Mouse (Mus musculus) urinary bladder, adult 18-20 months (tissue): ENCODE measurements around the gene Iqck.

Source experiments
- DNase-seq, 2 experiments: peaks; one replicate each; pipeline ENCODE4 v3.0.0; 2022; ENCODE audit warnings: low spot score in 2 of 2, mixed read lengths in 2 of 2

Gene Iqck

GRCm38 (mm10) chr7:118850676-118851290, 4.8 kb upstream of the Iqck start:
- DNase-seq, result peak in 1 of 2 experiments; percentile 34

GRCm38 (mm10) chr7:118851571-118851970, 4.0 kb upstream of the Iqck start:
- DNase-seq, result no peak

- no peak for DNase-seq
Observed at GRCm38 (mm10) chr7:118852611-118853010, 2.9 kb upstream of the Iqck start.

GRCm38 (mm10) chr7:118854606-118855005, 946 bp upstream of the Iqck start:
- DNase-seq, result no peak

GRCm38 (mm10) chr7:118855877-118856304, 339 bp downstream of the Iqck start, which contains the start of gene Knop1:
Knop1 (minus strand) TSS chr7:118856254.
- no peak for DNase-seq

- DNase-seq, result no peak
Observed at GRCm38 (mm10) chr7:118858640-118859039, 3.1 kb downstream of the Iqck start.

GRCm38 (mm10) chr7:118865362-118865761, 9.8 kb downstream of the Iqck start:
- DNase-seq, result no peak

GRCm38 (mm10) chr7:118879466-118880029, 24.0 kb downstream of the Iqck start:
- no peak for DNase-seq

- DNase-seq, result no peak
Observed at GRCm38 (mm10) chr7:118883957-118884356, 28.4 kb downstream of the Iqck start.

GRCm38 (mm10) chr7:118884969-118885368, 29.4 kb downstream of the Iqck start:
- no peak for DNase-seq

- no peak for DNase-seq
Observed at GRCm38 (mm10) chr7:118887303-118888055, 31.9 kb downstream of the Iqck start.

GRCm38 (mm10) chr7:118889046-118889680, 33.6 kb downstream of the Iqck start:
- peak in 1 of 2 experiments; percentile 10 for DNase-seq

GRCm38 (mm10) chr7:118895469-118896450, 40.2 kb downstream of the Iqck start:
- DNase-seq, result peak; percentile 13 to 22

GRCm38 (mm10) chr7:118898063-118898462, 42.5 kb downstream of the Iqck start:
- no peak for DNase-seq

- DNase-seq, result no peak
Observed at GRCm38 (mm10) chr7:118900090-118900489, 44.5 kb downstream of the Iqck start.

GRCm38 (mm10) chr7:118902944-118903343, 47.4 kb downstream of the Iqck start:
- peak; percentile 20 to 50 for DNase-seq

GRCm38 (mm10) chr7:118903879-118904278, 48.3 kb downstream of the Iqck start:
- no peak for DNase-seq

- DNase-seq, result no peak
Observed at GRCm38 (mm10) chr7:118904530-118904929, 49.0 kb downstream of the Iqck start.

GRCm38 (mm10) chr7:118908961-118909515, 53.5 kb downstream of the Iqck start:
- no peak for DNase-seq

- no peak for DNase-seq
Observed at GRCm38 (mm10) chr7:118910464-118910863, 54.9 kb downstream of the Iqck start.

GRCm38 (mm10) chr7:118911170-118911569, 55.6 kb downstream of the Iqck start:
- no peak for DNase-seq
